Mouse (Mus musculus) heart, embryonic 10.5 days (tissue): ENCODE measurements around the gene Gm15319. TPM values are rescaled to one million over a fixed set of nuclear protein-coding genes. Genes with fewer than 3 reads are reported as not detected.
"Not testable (repeated sequence)": the region's sequence is repeated elsewhere in the genome, so short reads cannot be mapped to it uniquely, and the experiment has no call there.

Source experiments
- DNase-seq: peaks from one replicate; pipeline ENCODE4 v3.0.0-alpha.2; 2017; ENCODE audit warnings: low spot score
- H3K27ac ChIP-seq: fragments of 300-500 bp; sonication (generic); 2 replicates; pipeline ENCODE4 v1.5.1; 2016; ENCODE audit warnings: mild to moderate bottlenecking
- H3K27me3 ChIP-seq: fragments of 300-500 bp; sonication (generic); 2 replicates; pipeline ENCODE4 v1.6.1; 2016; ENCODE audit warnings: mild to moderate bottlenecking; ENCODE audit not compliant: poor library complexity, insufficient read depth, severe bottlenecking
- H3K36me3 ChIP-seq: fragments of 300-500 bp; sonication (generic); 2 replicates; pipeline ENCODE4 v1.6.1; 2016; ENCODE audit warnings: mild to moderate bottlenecking, moderate library complexity
- H3K4me1 ChIP-seq: fragments of 300-500 bp; sonication (generic); 2 replicates; pipeline ENCODE4 v1.6.1; 2016; ENCODE audit warnings: mild to moderate bottlenecking
- H3K4me3 ChIP-seq: fragments of 300-500 bp; sonication (generic); 2 replicates; pipeline ENCODE4 v1.5.1; 2016; ENCODE audit warnings: mild to moderate bottlenecking, moderate library complexity
- H3K9me3 ChIP-seq: fragments of 300-500 bp; sonication (generic); 2 replicates; pipeline ENCODE4 v1.6.1; 2016; ENCODE audit warnings: mild to moderate bottlenecking, moderate library complexity
- WGBS: fragments of 180-500 bp; shearing (Covaris S2); methylation state at CpG from one replicate; pipeline ENCODE4 v1.1.7; 2016; 5-methylcytosine and 5-hydroxymethylcytosine counted together
- polyA plus RNA-seq: library from polyadenylated mRNA; unstranded; fragments of >200 nt; fragmentation: Nextera tagmentation; extraction: Ambion mirVana; gene quantifications from 2 replicates; pipeline ENCODE4 v1.2.1, GENCODE M21; 2016

Gm15319 gene
- polyA plus RNA-seq, 1 experiment from 2014 or later = 0.13 TPM

GRCm38 (mm10) chr8:20288878-20289277 lies 74.1 kb downstream of the Gm15319 start:
- H3K36me3 ChIP-seq, DNase-seq, H3K4me1 ChIP-seq, H3K9me3 ChIP-seq, H3K27me3 ChIP-seq, H3K4me3 ChIP-seq, H3K27ac ChIP-seq: not testable (repeated sequence)
- 94% methylated on average over 3 of the region's 3 CpGs for WGBS

- not testable (repeated sequence) for H3K27ac ChIP-seq, DNase-seq, H3K4me1 ChIP-seq, H3K27me3 ChIP-seq, H3K36me3 ChIP-seq, H3K9me3 ChIP-seq, H3K4me3 ChIP-seq
- 84% methylated on average over 3 of the region's 3 CpGs for WGBS
These were observed 75.3 kb downstream of the Gm15319 start for GRCm38 (mm10) chr8:20287706-20288105.
